Mouse (Mus musculus): ENCODE measurements around the gene Olfr554.
"Not testable (repeated sequence)": the region's sequence is repeated elsewhere in the genome, so short reads cannot be mapped to it uniquely, and the experiment has no call there.

Gene Olfr554

DNA sequence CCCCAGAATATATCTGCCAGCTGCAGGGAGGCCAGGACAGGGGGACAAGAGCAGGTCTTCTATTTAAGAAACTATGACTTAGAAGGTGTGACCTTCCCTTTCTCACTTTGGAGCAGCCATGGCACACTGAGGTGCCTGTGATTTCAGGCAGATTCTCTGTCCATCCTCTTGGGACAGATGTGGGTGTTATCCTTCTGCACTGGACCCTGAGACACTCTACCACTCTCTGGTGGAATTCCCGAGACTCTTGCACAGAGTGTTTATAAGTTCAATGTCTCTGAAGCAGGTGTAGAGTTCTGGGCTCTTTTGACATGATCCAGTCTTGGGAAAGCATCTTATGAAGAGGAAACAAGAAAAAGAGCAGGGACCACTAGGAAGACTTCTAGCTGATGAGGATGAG, at the start of gene Olfr554:
Olfr554 (plus strand) TSS at position 301 of the 400 bp plus-strand sequence.
- DNase-seq = no peak

DNA sequence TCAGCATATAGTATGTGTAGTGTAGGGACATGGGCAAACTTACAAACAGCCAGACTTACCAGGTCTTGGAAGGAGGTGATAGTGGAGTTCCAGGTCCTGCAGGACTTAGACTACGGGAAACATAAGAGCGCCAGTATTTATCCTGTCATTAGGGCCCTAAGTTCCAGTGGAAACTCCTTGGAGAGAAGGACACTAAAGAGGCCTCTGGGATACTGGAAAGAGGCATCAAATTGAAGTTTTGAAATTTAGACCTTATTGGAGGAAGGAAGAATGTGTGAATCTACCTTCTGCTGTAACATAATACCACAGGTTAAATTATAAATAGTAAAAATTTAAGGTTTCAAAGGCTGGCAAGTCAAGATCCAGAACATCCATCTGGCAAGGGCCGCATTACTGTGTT, 46.4 kb upstream of the Olfr554 start, which contains the start of gene Olfr551:
Olfr551 (minus strand) TSS at position 101 of the 400 bp plus-strand sequence.
- DNase-seq = no peak

DNA sequence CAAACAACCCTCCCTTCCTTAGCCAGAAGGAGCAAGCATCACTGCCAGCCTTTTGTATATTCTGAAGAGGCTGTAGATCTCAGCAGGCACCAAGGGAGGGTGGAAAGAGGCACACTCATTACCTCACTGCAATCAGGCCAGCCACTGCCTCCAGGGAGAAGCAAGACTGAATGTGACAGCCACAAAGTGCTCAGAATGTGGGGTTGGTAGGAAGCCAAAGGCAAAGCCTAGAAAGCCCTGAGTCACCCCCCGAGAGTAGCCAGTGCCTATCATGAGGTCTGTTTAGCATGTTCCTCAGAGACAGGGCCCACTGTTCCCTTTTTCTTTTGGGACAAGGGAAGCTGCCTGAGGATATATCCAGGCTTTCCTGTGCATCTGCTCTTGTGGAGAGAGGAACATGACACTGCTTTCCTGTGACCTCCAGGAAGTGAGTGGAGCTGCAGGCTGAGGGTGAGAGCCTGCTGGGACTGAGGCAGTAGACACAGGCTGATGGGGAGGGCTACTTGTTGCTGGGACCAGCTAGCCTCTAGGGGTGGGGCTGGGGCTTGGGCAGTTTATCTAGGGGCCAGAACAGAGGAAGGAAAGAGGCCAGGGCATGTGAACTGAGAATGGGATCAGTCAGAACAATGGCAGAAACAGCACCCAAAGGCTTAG, 40.7 kb upstream of the Olfr554 start, which contains the start of gene Olfr552:
Olfr552 (plus strand) TSS at position 393 of the 654 bp plus-strand sequence.
- no peak for DNase-seq

DNA sequence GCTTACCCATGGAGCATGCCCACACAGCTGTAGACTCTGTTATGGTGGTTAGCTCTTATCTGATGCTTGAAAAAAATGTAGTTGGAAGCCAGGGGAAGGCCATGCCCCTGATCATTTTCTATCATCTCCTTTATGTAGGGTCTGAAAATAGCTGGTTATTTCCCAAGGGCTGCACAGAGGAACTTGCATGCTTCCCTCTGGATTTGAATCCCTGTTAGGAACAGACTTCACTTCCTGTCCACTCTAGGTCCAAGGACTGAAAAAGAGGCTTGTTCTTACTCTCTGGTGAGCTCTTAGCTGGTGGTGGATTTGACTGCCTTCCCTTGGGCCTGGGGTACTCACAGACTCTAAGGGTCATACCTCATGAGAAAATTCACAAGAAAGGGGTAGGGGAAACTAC, 20.1 kb upstream of the Olfr554 start, which contains the start of gene Olfr553:
Olfr553 (minus strand) TSS at position 101 of the 400 bp plus-strand sequence.
- DNase-seq = no peak

DNA sequence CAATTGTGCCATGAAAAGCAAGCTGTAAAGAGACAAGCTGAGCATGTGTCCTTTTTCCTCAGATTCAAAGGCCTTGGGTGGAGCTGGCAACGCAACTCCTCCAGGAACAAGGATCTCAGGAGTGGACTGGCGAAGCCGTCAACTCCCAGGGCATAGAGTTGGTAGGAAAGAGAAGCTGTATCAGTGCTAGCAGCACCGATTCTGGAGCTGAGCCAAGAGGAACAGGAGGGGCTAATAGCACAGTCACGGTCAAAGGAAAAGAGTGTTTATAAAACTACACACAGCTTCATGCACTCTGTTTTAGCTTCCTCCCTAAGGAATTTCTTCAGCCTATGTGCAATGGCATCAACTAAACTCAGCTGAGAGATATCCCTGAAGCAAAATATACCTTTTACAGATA, 18.6 kb upstream of the Olfr554 start:
- DNase-seq = no peak

DNA sequence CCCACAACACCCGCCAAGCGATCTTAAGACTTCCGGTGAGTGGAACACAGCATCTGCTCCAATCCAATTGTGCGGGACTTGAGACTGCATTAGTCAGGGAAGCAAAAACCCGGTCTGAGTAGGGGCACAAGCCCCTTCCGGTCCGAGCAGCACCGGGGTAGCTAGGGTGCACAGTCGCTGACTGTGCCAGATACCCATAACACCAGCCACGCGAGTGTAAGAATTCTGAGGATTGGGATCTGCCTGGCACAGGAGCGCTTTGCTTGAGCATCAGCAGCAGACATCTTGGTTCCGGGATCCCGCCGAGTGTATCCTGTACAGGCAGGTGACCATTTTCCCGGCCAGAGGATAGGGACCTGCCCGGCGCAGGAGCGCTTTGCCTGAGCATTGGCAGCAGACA, 17.9 kb upstream of the Olfr554 start:
- DNase-seq = not testable (repeated sequence)

DNA sequence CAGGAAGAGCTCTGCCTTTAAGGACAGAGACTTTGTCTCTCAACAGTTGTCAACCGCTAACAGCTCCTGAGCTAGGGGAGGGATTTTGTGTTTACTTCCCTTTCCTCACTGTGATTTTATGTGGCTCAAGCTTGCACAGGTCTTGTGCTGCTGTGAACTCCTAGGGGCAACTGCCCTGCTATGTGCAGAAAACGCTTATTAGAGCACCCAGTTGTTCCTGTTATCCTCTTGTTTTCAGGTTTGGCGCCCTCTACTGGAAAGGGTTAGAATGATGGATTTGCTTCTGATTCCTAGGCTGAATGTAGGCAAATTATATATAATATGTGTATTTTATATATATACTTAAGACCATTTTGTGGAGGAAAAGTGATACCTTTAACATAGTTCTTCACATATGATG, 1.6 kb upstream of the Olfr554 start:
- DNase-seq = peak in 1 of 2 experiments; percentile 73

DNA sequence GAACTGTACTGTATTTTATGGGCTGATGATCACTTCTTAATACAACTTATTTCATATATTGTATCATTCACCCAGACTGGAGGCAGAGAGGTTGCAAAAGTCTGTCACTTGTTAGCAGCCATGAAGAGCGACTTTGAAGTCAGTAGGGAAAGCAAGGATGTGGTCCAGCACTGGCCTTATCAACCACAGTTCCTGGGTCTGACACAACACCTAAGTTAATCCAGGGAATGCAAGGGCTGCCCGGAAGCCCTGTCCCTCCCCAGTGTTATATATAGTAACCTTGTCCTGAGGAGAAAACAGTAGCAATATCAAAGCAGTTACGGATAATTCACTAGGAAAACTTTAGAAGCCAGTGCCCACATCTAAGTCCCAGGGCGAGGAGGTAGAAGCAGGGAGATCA, 6.7 kb downstream of the Olfr554 start:
- DNase-seq = not testable (repeated sequence)

DNA sequence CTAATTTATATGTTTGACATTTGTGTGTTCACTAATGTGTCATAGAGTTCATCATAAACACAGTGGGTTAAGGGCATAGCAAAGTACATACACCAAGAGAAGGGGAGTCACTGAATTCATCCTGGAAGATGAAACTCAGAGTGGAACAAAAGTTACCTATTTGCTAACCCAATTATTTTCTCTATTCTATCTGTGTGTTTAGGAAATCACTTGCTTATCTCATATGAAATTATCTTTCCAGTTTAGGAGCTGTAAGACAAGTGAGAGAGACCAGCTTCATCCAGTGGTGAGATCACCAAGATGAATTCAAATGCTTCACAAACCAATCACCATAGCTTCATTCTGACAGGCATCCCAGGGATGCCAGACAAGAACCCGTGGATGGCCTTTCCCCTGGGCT, 20.3 kb downstream of the Olfr554 start, which contains the start of gene Olfr555:
Olfr555 (plus strand) TSS at position 301 of the 400 bp plus-strand sequence.
- no peak for DNase-seq

DNA sequence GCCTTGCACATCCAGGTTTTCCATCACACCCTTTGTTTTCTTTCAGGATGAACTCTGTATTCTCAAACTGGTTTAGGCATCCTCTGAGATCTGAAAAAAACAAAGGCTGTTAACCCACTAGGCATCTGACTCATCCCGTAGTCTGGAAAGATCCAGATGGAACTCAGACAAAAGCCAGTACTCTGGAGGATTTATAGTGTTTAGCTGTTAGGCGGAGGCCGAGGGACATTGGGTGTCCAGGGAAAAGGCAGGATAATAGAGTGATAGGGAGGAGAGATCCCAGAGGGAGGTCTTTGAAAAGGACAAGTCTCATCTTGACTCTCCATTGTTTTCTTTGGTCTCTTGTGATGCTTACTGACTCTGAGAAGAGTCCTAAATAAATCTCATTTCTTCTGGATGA, 26.4 kb downstream of the Olfr554 start, which contains the start of gene Olfr556:
Olfr556 (plus strand) TSS at position 301 of the 400 bp plus-strand sequence.
- DNase-seq = no peak

DNA sequence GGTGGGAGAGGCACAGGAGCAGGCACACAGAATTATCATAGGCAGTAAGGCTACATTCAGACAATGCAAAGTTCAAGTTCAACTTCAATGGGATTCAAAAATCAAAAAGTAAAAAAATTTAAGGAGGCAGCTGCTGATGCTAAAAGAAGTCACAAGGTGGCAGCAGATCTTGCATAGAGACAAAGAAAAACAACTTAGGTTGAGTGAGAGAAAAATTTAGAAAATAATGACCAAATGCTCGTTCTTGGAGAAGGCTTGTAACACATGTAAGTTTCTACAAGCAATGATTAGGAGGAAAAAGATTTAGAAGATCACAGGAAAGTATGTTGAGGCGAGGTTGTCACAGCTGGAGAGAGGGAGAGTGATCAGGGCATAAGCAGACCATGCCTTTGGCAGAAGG, 27.1 kb downstream of the Olfr554 start:
- no peak for DNase-seq

DNA sequence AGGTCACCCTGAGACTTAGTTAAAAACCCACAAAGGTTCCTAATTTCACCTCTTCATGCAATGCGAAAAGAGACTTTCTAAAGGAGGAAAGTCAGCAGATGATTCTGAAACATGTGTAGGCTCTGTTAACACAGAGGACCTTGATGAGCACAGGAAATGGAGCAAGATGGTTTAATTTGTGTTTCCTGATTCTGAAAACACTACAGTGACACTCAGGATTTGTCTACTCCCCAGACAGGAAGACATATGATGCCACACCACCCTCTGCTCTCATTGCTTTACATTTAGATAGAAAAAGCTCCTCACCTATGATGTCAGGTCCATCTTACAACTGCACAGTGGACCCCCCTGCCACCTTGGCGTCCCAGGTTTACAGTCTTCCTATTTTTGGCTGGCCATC, 38.0 kb downstream of the Olfr554 start:
- DNase-seq = no peak

DNA sequence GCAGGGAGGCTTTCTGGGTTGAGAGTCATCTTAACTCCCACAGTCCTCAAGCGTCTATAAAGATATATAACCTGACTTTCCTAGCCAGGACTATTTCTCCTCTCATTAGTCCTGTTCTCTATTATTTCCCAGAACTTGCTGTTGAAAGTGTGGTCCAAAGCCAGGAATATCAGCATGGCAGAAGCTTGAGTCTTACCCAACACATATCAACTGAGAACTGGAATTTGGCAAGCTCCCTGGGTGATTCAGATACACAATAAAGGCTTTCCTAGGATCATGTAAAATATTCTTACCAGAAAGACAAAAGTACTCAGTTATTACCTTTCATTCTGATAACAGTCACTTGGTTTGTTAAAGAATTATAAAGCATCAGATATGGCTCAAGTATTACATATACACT, 43.7 kb downstream of the Olfr554 start:
- no peak for DNase-seq

DNA sequence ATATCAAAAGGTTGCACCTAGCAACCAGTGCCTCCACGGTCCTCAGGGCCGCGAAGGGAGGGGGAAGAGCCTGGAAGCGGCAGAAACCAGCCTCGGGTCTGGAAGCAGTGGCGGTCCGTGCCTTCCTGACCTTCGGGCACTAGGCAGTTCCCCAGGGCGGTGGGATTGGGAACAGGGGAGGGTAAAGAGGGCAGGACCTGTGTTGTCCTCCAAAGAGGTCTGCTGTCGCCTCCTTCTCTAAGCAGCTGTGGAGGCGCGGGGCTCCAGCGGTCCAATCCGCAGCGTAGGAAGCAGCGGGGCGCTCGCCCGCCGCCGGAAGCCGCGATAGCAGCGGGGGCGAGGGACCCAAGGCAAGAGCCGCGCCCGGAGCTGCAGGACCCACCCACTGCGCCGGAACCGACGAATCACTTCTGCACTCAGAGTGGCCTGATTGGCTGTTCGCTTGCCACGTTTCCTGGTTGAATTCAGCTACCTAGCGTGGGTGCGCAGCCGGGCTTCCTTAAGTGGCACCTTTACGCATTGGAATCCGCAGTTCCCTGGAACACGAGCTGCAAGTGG, 48.8 kb downstream of the Olfr554 start, which contains the start of gene Trim68:
Trim68 (minus strand) TSS at position 384 of the 558 bp plus-strand sequence.
- DNase-seq = peak; percentile 92 to 96
